Mouse (Mus musculus) urinary bladder, adult 18-20 months (tissue): Measurements from ENCODE around the gene Mccc2.

Experiments
- DNase-seq, 2 experiments: peaks; one replicate each; pipeline ENCODE4 v3.0.0; 2022; ENCODE audit warnings: low spot score in 2 of 2, mixed read lengths in 2 of 2

Mccc2 gene

DNA sequence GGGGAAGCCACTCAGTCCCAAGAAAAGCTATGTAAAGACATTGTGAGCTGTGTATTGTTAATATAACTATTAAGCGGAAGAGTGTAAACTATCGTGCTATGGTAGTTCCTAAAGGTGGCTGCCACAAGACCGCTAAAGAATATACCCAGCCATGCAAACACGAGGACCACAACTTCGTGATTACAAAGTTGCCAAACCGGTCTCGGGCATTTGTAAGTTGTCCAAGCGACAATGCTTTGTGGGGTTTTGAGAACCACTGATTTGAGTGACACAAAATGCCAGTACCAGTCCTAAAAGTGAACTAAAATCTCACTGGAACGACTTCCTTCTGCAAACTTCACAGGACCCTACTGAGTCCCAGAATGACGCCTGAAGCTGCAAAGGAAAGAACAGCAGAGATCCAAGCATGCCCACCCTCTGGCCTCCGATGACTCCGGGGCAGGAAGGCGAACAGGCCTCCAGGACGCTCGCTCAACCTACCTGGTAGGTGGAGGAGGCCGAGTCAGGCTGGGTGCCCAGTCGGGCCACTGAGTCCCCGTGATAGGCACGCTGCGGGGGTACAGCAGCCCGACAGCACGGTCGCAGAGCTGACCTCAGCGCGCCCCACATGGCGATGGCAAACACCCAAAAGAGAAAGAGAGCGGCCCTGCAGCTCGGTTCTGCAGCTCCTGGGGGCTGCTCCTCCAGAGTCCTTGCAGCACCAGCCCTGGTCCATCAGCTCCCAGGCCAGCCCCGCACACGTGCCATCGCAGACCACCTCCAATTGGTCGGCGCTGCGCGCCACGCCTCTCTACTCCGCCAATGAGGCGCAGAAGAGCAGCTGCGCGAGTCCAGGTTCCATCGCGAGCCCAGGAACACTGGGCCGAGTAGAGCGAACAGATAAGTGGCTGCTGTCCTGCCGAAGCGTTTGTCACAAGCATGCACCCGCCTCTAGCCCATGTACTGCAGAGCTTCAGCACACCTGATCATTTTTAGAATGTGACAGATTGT is at the start of gene Mccc2:
Gene Mccc2 (minus strand): TSS at position 734 of the 990 bp plus-strand sequence.
- peak; percentile 41 to 77 for DNase-seq

DNA sequence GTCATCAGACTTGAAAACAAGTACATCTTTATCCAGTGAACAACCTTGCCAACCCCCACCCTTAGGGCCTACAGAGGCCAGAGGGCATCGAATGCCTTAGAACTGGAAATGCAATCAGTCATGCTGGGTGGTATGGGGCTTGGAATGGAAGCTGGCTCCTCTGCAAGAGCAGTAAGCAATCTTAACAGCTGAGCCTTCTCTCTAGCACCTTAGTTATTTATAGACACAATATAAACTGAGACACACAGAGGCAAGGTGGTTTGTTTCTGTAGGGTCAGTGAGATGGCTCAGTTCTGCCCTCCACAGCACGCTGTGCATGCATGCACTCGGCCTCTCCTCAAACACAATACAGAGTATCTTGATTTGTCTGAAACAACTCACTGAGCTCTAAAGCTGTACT is 48.5 kb upstream of the Mccc2 start:
- DNase-seq, result no peak

DNA sequence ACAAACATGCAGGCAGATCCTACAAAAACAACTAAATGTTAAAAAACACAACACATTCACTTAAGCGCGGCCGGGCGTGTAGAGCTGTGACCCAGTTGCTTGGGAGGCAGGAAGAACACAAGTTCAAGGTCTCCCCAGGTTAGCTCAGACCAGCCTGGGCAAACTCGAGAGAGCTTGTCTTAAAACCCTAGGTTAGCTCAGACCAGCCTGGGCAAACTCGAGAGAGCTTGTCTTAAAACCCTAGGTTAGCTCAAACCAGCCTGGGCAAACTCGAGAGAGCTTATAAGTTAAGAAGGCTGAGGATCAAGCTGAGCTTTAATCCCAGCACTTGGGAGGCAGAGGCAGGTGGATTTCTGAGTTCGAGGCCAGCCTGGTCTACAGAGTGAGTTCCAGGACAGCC is 42.3 kb upstream of the Mccc2 start:
- peak in 1 of 2 experiments; percentile 0 for DNase-seq

DNA sequence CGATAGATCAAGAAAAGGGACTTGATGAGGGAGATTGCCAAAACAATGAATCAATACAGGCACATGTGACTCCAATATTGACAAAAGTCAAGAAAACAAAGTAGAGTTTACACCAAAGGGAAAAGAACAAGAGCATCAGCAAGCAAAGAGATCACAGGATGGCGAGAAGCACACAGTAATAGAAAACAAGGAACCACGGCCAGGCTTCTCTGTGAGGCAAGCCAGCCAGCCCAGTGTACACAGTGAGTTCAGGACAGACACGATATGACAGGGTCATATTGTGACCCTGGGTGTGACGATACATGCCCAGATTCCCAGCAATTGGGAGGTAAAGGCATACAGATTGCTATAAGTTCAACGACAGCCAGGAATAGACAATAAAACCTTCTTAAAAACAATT is 10.6 kb upstream of the Mccc2 start:
- DNase-seq, result no peak

DNA sequence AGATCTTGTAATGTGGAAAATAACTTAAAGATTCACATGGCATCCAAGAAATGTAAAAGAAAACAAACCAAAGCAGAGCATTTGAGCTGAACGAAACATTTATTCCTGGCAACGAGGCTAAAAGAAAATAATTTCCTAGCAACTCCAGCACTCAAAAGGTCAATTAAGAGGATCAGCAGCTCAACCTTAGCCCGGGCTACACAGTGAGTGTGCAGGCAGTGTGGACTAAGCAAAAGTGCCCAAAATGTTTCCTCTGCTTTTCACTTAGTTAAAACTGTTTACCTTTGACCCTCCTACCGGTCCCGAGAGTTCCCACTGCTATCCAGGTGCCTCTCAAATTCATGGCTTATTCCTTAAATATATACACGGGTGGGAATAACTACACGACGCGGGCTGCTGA is 1.5 kb upstream of the Mccc2 start:
- DNase-seq, result no peak

DNA sequence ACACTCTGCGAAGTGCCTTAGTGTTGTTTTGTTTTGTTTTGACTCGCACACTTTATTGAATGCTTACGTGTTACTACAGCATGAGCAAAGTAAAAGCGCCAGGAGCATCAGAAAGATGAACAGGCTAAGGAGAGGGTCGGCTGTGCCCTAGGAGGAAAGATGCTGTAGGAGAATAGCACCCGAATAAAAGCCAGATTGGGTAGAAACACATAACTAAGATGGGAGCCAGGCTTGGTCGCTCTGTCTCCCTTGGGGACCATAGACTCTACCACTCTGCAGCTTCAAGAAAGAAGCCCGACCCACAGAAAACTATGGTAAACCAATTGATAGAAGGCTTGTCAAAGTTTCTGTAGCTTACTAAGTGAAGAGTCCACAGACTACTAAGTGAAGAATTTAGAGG is 498 bp upstream of the Mccc2 start:
- DNase-seq, result no peak

DNA sequence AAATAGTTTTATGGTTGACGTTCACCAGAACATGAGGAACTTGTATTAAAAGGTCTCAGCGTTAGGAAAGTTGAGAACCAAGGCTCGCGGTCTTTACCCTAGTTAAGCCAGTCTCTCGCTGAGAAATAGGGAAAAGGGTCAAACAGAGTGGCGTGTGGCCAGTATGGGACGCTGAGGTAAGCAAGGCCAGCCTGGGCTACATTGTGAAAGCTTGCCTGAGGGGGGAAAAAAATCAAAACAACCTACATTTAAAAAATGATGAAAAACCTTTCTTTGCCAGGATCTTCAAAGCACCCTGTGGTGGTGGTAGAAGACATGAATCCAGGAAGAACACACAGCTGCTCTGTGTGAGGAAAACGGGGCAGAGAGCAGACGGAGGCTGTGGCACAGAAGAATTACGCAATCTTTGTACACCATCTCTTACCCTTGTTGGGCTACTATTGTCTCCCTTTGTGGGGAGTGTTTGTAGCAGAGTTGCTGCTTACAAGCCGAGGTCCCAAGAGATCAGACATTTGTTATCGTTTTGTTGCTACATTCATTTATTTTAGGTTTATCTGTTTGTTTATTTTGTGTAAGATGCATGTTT is 9.4 kb downstream of the Mccc2 start:
- DNase-seq, result no peak

DNA sequence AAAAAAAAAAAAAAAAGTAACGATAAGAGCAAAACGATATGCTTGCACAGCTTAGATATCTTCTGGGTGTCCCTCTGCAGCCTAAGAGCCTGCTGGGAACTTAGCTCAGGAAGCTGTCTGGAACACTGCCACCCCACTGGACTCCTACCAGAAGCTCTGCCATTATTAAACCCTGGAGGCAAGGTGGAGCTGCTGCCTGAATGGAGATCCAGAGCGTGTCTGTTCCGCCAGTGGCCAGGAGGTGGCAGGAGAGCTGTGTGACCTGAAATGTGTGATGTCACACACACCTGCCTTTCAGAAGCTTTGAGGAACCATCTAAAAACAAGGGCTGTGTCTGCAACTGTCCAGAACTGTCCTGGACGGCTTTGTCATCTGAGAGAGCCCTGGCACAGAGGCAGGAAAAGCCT is 13.6 kb downstream of the Mccc2 start:
- DNase-seq, result peak; percentile 71 to 84

DNA sequence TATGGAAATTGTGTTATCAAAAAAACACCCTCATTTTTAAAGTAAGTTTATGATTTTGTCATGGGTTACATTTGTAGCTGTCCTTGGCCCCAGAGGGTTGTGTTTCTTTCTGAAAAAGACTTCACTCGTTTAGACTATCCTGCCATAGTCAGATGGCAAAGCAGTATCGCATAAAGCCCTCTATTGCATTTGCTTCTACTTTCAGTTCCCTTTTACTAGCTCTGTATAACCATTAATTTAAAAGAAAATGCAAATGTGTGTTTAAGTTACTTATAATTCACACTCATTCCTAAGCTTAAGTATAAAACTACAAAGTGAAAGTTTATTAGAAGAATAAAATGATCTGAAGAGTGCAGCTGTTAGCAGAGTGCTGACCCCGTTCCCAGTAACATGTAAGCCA is 16.4 kb downstream of the Mccc2 start:
- DNase-seq, result no peak

DNA sequence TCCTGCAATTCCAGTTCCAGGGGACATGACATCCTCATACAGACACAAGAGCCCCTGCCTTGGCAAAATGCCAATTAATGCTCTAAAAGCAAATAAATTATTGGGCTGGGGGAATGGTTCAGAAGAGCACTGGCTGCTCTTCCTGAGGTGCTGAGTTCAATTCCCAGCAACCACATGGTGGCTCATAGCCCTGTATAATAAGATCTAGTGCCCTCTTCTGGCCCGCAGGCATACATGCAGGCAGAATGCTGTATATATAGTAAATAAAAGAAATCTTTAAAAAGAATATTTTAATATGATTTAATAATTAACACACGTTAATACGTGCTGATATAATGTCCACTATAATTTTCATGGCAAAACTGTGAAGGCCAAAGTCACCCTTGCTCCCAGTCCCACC is 17.3 kb downstream of the Mccc2 start:
- DNase-seq, result no peak

DNA sequence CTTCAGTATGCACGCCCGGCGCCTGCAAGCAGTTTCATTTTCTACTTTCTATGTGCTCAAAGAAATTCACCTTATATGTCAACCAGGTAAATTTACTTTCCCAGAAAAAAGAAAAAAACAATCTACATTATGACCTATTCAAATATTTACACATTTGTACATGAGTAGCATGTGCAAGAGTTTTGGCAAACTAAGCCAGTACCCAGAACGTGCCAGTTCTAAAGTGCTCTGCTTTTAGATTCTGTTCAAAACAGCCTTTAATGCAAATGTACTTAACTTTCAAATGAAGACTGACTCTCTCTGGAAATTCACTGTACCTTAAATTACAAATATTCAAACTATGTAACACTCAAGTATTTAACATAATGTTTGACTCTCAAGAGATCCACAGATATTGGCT is 25.8 kb downstream of the Mccc2 start:
- DNase-seq, result no peak

DNA sequence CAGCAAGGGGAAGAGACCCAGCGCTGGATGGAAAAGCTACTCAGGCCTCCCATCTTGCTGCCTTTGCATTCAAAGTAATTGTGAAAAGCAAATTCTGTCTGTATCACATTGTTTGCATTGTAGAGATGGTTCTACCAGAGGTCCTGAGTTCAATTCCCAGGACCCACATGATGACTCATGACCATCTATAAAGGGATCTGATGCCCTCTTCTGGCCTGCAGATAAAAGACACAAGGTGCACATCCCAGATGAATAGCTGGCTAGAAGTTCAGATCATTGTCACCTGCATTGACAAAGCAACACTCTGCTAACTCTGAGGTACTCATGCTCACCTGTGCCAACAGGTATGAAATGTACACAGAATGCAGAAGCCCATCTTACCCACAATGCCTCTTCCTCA is 32.1 kb downstream of the Mccc2 start:
- DNase-seq, result no peak

DNA sequence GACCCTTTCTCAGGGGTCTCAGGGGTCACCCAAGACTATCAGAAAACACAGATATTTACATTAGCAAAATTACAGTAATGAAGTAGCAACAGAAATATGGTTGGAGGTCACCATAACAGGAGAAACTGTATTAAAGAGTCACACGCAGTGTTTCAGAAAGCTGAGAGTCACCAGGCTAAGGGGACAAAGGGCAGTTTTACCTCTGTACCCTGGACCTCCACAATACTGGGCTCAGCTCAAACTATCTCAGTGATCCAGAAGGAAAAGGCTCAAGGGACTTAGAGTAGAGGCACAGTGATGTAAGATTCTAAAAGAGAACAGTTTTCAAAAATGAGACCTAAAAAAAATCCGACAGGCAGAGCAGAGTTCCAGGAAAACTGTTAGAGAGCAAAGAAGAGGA is 36.0 kb downstream of the Mccc2 start:
- no peak for DNase-seq

DNA sequence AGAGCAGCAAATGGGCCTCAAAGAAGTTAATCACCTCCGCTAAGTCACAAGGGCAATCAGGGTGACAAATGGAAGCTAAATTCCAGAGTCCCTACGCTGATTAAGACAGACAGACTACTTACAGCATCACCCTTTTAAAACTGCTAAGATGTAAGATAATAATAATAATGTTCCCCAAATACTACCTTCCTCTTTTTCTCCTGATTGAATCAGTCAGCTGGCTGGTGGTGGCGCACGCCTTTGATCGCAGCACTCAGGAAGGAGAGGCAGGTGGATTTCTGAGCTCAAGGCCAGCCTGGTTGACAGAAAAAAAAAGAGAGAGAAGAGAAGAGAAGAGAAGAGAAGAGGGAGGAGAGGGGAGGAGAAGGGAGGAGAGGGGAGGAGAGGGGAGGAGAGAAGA is 45.4 kb downstream of the Mccc2 start:
- no peak for DNase-seq

DNA sequence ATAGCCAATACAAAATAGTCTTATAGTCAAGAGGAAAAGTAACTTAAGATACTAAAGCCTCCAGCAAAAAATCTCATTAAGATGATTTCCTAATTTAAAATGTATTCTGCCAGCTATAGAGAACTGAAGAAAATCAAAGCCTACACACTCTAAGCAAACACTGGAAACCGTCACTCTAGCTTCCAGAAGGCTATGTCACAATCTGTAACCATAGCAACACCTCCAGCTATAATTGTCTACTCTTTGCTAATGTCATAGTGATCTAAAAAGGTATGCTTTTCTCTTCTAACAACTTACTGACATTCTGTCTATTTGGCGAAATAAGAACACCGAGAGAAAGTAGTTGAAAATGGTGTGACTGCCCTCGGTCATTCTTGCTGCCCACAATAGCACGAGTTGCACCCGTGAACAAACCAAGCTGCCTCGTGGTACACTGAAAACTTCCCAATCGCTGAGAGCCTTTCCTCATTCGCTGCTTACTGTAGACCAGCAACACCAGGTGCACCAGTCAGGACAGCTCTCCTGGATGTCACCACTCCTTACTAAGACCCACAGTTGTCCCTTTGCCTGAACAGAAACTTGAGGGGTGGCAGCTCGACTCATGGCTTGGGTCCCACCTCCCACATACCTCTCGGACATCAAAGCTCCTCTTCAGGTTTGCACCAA is 48.3 kb downstream of the Mccc2 start:
- DNase-seq, result no peak

DNA sequence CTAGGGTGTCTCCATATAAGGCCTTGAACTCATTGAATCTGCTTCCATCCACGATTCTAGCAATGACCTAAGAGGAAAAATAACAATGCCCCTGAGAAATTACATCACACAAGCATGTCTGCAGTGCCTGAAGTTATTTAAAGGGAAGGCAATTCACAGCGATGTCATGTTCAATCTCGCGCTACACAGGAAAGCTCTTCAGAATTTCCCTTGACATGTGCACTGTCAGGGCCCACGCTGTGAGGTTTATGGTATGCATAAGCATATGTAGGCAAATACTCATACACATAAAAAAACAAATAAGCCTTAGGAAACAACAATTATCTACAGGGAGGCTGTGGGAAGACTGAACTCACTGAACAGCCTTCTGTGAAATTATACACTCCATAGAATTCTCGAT is 51.6 kb downstream of the Mccc2 start:
- DNase-seq, result no peak

DNA sequence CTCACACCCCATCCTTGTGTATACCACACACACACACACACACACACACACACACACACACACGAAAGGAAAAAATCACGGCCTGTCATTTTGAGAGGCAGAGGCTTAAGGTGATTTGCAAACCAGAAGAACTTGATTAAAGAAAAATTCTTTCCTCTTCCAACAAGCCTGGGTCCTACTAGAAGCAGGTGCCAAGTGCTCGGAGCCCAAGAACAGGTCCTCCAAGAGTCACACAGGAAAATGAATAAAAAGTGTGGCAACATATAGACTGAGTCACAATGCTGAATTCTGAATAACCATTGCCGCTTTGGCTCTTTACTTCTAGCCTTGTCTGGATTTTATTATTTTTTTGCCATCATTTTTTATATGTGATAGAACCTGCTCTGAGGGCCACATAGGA is 53.8 kb downstream of the Mccc2 start:
- no peak for DNase-seq

DNA sequence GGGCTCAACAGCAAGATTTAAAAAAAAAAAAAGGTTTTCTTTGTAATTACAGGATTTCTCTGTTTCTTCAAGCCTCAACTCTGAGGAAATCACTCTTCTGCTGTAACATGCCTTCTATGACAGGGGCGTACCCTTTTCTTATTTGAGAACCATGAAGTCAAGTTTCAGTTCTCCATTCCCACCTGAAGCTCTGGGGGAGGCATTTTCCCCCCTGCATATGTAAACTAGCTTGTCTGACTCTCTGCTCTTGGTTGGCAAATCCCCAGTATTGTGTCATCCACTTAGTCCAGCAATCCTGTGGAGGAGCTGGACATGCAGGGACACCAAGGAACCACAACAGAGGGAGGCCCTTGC is 59.9 kb downstream of the Mccc2 start:
- DNase-seq, result no peak

DNA sequence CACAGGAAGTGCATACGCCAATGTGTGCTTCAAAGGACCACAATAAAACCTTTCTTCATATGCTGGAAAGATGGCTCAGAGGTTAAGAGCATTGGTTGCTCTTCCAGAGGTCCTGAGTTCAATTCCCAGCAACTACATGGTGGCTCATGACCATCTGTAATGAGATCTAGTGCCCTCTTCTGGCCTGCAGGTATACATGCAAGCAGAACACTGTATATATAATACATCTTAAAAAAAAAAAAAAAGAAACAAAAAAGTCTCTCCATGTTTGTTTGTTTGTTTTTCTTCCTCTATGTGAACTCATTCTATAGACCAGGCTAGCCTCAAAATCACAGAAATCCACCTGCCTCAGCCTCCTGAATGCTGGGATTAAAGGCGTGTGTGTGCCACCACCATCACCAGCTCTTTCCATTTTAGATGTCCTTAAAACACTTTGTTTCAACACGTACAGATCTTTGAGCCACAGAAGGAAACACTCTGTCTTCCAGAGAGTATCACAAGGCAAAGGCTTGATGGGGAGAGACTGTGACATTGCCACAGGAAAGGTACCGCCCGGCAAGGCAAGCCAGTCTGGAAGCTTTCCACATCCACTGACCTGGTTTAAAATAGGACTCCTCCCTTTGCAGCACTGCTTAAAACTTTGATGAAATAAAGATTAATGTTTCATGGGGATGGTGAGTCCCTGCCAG is 60.4 kb downstream of the Mccc2 start:
- no peak for DNase-seq

DNA sequence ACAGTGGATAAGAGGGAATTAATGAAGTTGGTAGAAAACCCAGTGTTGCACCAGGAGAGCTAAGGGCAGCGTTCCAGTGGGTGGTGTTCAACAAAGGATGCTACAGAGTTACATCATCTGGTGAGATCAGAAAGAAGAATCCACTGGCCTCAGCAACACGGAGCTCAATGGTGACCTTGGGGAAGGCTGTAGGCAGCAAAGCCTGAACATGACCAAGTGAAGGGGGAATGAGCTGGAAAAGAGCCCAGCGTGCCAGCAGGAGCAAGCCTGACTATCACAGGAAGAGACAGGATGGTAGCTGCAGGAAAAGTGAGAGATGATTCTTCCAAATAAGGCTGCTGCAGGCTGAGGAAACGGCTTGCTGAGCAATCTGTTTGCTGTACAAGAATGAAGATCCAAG is 68.0 kb downstream of the Mccc2 start:
- no peak for DNase-seq

DNA sequence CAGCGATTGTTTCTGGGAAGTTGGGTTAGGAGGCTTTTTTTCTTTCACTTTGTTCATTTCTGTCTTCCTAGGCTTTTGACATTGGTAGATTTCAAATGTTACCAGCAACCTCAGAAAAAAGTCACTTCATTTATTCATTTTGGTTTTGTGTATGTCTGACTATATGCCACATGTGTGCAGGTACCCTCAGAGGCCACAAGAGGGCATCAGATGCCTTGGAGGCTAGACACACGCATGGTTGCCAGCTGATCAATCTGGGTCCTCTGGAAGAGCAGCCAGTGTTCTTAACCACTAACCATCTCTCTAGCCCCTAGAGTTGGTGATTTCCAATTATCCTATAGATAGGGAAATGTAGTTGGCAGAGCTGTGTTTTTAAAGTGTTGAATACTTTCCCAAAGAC is 71.9 kb downstream of the Mccc2 start:
- DNase-seq, result no peak

DNA sequence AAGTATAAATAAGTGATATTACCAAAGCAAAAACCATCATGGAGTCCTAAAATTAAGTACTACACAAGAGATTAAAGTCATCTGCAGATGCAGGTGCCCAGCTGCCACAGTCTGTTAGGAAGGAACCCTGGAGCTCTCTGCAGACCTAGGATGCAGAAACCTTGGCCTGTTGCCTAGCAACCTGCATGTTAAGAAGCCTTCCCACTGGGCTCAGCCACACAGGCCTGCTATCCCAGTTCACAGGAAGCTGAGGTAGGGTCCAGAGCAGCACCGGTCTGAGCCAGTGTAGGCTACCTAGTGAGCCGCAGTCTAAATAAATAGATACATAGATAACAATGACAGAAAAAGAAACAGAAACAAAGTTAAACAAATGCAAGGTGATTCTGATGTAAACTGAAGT is 74.8 kb downstream of the Mccc2 start:
- DNase-seq, result no peak
